Mouse (Mus musculus): Measurements from ENCODE around the gene Tbc1d2b.

Gene Tbc1d2b

GRCm38 (mm10) chr9:90270193-90270943, at the start of gene Tbc1d2b:
Gene Tbc1d2b, minus strand, starts transcription at chr9:90270804.
- in situ Hi-C loops (cut with MseI, MboI): no loop called here

- in situ Hi-C loops (cut with MseI, MboI): loop anchor here (10.0 kb wide), 1 partner anchor 129 kb away; no protein-coding TSS in a partner anchor
Observed at GRCm38 (mm10) chr9:90316300-90316699, 45.7 kb upstream of the Tbc1d2b start.

GRCm38 (mm10) chr9:90315662-90316061, 45.1 kb upstream of the Tbc1d2b start:
- in situ Hi-C loops (cut with MseI, MboI): loop anchor here (10.0 kb wide), 1 partner anchor 129 kb away; no protein-coding TSS in a partner anchor

GRCm38 (mm10) chr9:90304254-90304653, 33.6 kb upstream of the Tbc1d2b start:
- in situ Hi-C loops (cut with MseI, MboI): no loop called here

GRCm38 (mm10) chr9:90303101-90303835, 32.7 kb upstream of the Tbc1d2b start:
- in situ Hi-C loops (cut with MseI, MboI): no loop called here

GRCm38 (mm10) chr9:90302670-90303069, 32.1 kb upstream of the Tbc1d2b start:
- in situ Hi-C loops (cut with MseI, MboI): no loop called here

GRCm38 (mm10) chr9:90301081-90301688, 30.6 kb upstream of the Tbc1d2b start:
- in situ Hi-C loops (cut with MseI, MboI): no loop called here

- in situ Hi-C loops (cut with MseI, MboI): no loop called here
Observed at GRCm38 (mm10) chr9:90297637-90298036, 27.0 kb upstream of the Tbc1d2b start.

GRCm38 (mm10) chr9:90293641-90294398, 23.2 kb upstream of the Tbc1d2b start:
- in situ Hi-C loops (cut with MseI, MboI): no loop called here

GRCm38 (mm10) chr9:90278397-90278796, 7.8 kb upstream of the Tbc1d2b start:
- in situ Hi-C loops (cut with MseI, MboI): no loop called here

- in situ Hi-C loops (cut with MseI, MboI): no loop called here
Observed at GRCm38 (mm10) chr9:90277884-90278283, 7.3 kb upstream of the Tbc1d2b start.

- in situ Hi-C loops (cut with MseI, MboI): no loop called here
Observed at GRCm38 (mm10) chr9:90276779-90277178, 6.2 kb upstream of the Tbc1d2b start.

- in situ Hi-C loops (cut with MseI, MboI): no loop called here
Observed at GRCm38 (mm10) chr9:90275906-90276305, 5.3 kb upstream of the Tbc1d2b start.

- in situ Hi-C loops (cut with MseI, MboI): no loop called here
Observed at GRCm38 (mm10) chr9:90275500-90275899, 4.9 kb upstream of the Tbc1d2b start.

- in situ Hi-C loops (cut with MseI, MboI): no loop called here
Observed at GRCm38 (mm10) chr9:90274516-90274915, 3.9 kb upstream of the Tbc1d2b start.

GRCm38 (mm10) chr9:90272346-90272745, 1.7 kb upstream of the Tbc1d2b start:
- in situ Hi-C loops (cut with MseI, MboI): no loop called here

- in situ Hi-C loops (cut with MseI, MboI): no loop called here
Observed at GRCm38 (mm10) chr9:90271541-90272090, 1.0 kb upstream of the Tbc1d2b start.

GRCm38 (mm10) chr9:90270944-90271295, 316 bp upstream of the Tbc1d2b start:
- in situ Hi-C loops (cut with MseI, MboI): no loop called here

- in situ Hi-C loops (cut with MseI, MboI): no loop called here
Observed at GRCm38 (mm10) chr9:90269011-90269681, 1.5 kb downstream of the Tbc1d2b start.

GRCm38 (mm10) chr9:90266926-90267325, 3.7 kb downstream of the Tbc1d2b start:
- in situ Hi-C loops (cut with MseI, MboI): no loop called here

GRCm38 (mm10) chr9:90266059-90266458, 4.5 kb downstream of the Tbc1d2b start:
- in situ Hi-C loops (cut with MseI, MboI): no loop called here

Measured in mouse trophoblast stem cell (cell line).